Mouse (Mus musculus) lung, postnatal 0 days (tissue): ENCODE measurements around the gene 1700037H04Rik.

Experiments
- CTCF ChIP-seq: IDR thresholded peaks from 2 replicates; pipeline ENCODE4 v1.5.1; 2016; ENCODE audit warnings: antibody characterized with exemption, mild to moderate bottlenecking
- EP300 ChIP-seq: IDR thresholded peaks from 2 replicates; pipeline ENCODE4 v1.6.1; 2016; ENCODE audit warnings: antibody characterized with exemption, mild to moderate bottlenecking, control low read depth

- TF ChIP-seq CTCF (no peak), EP300 (no peak)
Observed at GRCm38 (mm10) chr2:131147043-131147365, 12.9 kb downstream of the 1700037H04Rik start.
